Mouse (Mus musculus) erythroblast, adult 5-6 weeks (primary cell): ENCODE data around the gene Gm826. TPM values are rescaled to one million over a fixed set of nuclear protein-coding genes. Genes with fewer than 3 reads are reported as not detected.

ENCODE experiments used
- ATAC-seq: replicated peaks from 2 replicates; pipeline ENCODE4 v1.8.0; 2016; ENCODE audit warnings: moderate number of reproducible peaks, mild to moderate bottlenecking, moderate TSS enrichment, inconsistent platforms; ENCODE audit not compliant: poor library complexity, low FRiP score, severe bottlenecking
- total RNA-seq, 2 experiments: library from RNA; stranded (forward) in 1 of 2; stranded (reverse) in 1 of 2; fragments of 150-400 nt in 1 of 2; fragments of 200-764, 138-1000 nt in 1 of 2; gene quantifications; 2 replicates each; pipeline versions ENCODE4 v1.2.3 to v1.2.4; 2015 to 2017; ENCODE audit warnings: low replicate concordance in 2 of 2

Gene Gm826
- total RNA-seq, 2 experiments from 2014 or later, result not detected

DNA sequence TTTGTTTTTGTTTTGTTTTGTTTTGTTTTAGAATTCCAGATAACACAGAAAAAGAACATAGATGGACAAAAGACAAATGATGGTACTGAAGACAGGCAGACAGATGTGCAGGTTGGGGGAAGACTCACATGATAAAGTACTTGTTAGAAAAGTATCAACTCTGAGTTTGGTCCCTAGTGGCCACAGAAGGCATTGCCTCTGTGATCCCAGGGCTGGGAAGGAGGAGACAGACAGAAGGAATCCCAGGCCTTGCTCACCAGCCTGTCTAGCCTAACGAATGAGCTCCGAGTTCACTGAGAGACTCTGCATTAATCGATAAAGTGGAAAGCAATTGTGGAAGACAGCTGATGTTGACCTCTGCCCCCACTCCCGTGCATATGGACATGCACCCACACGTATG, 22.2 kb upstream of the Gm826 start:
- no peak for ATAC-seq

DNA sequence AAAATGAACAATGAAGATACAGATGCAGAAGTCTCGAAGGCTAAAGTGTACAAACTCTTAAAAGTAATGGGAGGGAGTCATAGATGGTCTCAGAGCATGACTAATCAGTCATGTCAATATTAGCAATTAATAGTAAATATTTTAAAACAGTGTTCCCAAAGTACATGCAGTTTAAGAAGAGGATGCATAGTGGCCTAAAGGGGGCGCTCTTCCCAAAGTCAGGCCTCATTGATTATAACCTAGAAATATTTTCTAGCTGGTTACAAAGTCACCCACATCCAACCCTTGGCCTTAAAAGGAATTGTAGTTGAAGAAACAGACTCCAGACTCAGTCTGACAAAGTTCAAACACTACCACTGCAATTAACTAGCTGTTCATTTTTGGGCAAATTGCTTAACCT, 20.4 kb upstream of the Gm826 start:
- ATAC-seq, result no peak

DNA sequence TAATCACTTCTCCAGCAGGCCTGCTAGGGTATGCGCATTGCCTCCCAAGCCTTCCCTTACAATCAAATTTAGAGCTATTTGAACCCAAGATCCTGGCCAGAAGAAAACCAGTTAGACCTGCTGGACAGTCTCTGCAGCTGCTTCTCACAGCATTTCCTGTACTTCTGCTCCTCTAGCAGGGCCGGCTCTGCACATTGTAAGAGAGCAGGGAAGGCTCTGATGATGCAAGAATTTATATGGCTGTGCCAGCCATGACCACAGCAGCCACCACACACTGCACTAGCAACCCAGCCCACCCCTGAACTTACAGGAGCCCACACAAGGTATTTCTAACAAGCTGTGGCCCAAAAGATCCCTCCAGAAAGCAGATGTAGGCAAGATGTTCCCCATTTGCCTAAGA, 19.6 kb upstream of the Gm826 start:
- ATAC-seq, result no peak

- no peak for ATAC-seq
Measured at GRCm38 (mm10) chr2:160351038-160351574, 17.1 kb upstream of the Gm826 start.

GRCm38 (mm10) chr2:160349578-160349977, 15.6 kb upstream of the Gm826 start:
- ATAC-seq, result no peak

DNA sequence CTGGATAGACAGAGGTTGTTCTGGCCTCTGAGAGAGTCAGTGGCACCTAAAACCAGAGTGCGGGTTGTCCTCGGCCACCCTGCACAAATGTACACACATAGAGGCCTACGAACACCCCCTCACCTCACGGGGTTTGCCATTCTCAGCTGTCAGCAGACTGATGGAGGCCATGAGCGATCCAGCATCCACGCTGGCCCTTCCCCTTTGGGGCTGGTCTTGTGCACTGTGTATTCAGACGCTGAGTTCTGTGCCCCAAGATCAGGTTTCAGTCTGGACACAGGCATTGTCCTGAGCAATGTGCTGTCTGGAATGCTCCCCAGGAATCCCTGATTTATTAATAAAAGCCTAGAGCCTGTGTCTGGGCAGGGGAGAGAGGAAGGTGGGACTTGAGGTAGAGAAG, 14.8 kb upstream of the Gm826 start:
- no peak for ATAC-seq

- ATAC-seq, result no peak
Measured at GRCm38 (mm10) chr2:160348072-160348604, 14.2 kb upstream of the Gm826 start.

DNA sequence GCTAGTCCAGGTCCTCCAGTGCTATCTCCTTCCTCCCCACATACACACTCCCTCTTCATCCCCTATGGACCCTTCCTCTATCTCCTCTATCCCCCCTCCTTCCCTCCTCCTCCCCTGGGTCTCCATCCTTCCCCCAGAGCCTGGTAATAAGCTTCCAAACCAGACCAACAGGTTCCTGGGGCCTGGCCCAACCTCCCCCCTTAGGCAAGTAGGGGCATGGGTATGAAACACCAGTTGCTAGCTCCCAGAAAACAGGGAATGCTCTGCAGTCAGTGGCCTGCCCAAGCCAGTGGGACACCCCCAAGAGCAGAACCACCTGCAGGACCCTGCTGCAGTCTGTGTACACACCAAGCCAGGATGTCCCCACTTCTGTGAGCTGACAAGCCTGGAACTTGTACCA, 11.7 kb upstream of the Gm826 start:
- ATAC-seq, result no peak

DNA sequence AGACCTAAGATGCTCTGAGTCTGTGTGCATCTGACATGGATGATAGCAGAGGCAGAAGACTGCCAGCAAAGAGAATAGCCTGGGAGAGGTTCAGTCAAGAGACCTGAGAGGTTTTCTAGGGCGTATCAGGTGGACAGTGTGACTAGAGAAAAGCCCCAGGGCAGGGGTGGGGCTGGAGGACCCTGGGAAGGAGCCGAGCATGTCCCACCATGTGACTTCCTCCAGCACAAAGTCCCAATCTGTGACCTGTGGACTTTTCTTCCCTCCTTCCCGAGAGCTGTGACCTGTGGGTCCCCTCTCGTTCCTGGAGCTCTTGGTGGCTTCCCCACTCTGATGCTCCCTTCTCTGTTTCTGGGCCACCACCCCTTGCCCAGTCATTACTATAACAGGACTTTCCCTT, 6.2 kb upstream of the Gm826 start:
- ATAC-seq, result no peak

GRCm38 (mm10) chr2:160339595-160339994, 5.6 kb upstream of the Gm826 start:
- no peak for ATAC-seq

GRCm38 (mm10) chr2:160336053-160336452, 2.1 kb upstream of the Gm826 start:
- no peak for ATAC-seq

- ATAC-seq, result no peak
Measured at GRCm38 (mm10) chr2:160335043-160335442, 1.1 kb upstream of the Gm826 start.

DNA sequence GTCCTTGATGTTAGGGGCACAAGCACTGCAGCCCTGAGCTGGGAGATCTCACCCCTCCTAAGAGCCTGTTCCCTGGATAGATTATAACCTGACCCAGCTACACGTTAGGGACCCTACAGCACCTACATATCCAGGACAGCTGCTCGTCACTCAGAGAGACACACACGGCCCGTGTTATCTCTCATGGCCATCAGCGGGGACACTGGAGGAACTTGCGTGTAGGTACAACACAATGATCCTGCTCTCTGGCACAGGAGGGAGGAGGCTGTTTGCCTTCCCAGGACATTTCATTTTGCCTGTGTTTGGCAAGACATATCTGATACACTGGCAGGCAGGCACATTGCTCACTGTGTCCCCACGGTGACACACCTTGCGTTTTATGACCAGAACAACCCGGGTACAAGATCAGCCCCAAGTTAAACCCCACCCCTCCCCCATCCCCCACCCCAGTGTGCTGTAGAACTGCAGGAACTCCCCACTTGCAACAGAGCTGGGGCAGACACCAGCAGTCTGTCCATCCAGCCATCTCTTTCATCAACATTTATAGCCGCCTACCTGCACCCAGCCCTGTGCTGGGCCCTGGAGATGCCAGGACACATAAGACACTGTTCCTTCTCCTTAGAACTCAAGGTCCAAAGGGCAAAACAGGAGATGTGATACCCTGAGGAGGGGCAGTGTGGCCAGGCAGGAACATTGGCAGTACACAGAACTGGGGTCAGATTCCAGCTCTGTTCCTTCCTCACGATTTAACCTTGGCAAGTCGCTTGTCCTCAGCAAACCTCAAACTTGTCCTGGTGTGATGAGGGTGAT, 1.2 kb downstream of the Gm826 start:
- no peak for ATAC-seq

GRCm38 (mm10) chr2:160328886-160329285, 5.1 kb downstream of the Gm826 start:
- no peak for ATAC-seq

- ATAC-seq, result no peak
Measured at GRCm38 (mm10) chr2:160327716-160328115, 6.2 kb downstream of the Gm826 start.

GRCm38 (mm10) chr2:160327167-160327566, 6.8 kb downstream of the Gm826 start:
- ATAC-seq, result no peak

- no peak for ATAC-seq
Measured at GRCm38 (mm10) chr2:160325105-160325644, 8.8 kb downstream of the Gm826 start.

- no peak for ATAC-seq
Measured at GRCm38 (mm10) chr2:160321829-160322228, 12.1 kb downstream of the Gm826 start.

- ATAC-seq, result no peak
Measured at GRCm38 (mm10) chr2:160318255-160318654, 15.7 kb downstream of the Gm826 start.

DNA sequence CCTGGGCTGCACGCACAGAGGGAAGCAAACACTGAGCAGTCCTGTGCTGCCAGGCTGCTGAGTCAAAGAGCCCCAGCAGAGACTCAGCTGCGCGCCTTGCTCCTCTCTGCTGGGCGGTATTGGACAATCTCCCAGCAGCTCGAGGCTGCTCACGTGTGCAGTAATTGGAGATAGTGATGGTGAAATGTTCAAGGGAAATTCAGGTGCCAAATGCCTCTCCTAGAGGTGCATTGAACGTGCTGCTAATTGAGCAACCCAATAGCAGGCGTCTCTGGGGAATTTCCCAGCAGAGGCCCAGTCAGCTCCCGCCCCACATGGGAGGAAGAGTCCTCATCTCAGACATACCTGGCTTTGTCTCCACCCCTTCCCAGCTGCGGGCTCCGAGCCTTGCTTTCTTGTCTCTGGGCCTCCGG, 20.4 kb downstream of the Gm826 start:
- no peak for ATAC-seq

DNA sequence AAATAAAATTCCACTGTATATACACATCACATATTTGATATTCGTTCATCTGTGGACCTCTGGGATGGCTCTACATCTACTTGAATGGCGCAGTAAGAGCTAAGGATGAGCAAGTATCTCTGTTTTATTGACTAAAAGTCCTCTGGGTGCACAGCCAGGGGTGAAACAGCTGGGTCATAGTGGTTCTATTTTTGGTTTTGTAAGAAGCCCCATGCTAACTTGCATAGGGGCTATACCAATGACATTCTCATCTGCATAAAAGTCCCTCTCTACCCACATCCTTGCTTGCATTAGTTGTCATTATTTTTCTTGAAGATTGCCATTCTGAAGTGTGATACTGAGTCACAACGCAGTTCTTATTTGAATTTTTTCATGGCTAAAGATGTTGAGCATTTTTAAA, 28.9 kb downstream of the Gm826 start:
- no peak for ATAC-seq
